Mouse (Mus musculus) liver, postnatal 0 days (tissue): ENCODE results near the gene Smim5. TPM values are rescaled to one million over a fixed set of nuclear protein-coding genes. Genes with fewer than 3 reads are reported as not detected.

Source experiments
- ATAC-seq: fragments of 200-750 bp; cut with Nextera tagmentation; 2 replicates; pipeline ENCODE4 v1.8.0; 2017; ENCODE audit warnings: mild to moderate bottlenecking, moderate library complexity
- DNase-seq: peaks from one replicate; pipeline ENCODE4 v3.0.0-alpha.2; 2016
- H3K27ac ChIP-seq: fragments of 300-500 bp; sonication (generic); 2 replicates; pipeline ENCODE4 v1.5.1; 2014; ENCODE audit warnings: antibody characterized with exemption, moderate library complexity, mild to moderate bottlenecking, low read depth
- H3K27me3 ChIP-seq: fragments of 300-500 bp; sonication (generic); 2 replicates; pipeline ENCODE4 v1.6.1; 2014; ENCODE audit warnings: low read length, control low read depth, mixed read lengths; ENCODE audit not compliant: insufficient read depth
- H3K36me3 ChIP-seq: fragments of 300-500 bp; sonication (generic); replicated peaks from 2 replicates; pipeline ENCODE4 v1.6.1; 2014; ENCODE audit warnings: mild to moderate bottlenecking, control low read depth, low read length, moderate library complexity, mixed read lengths; ENCODE audit not compliant: insufficient read depth
- H3K4me1 ChIP-seq: fragments of 300-500 bp; sonication (generic); 2 replicates; pipeline ENCODE4 v1.6.1; 2014; ENCODE audit warnings: antibody characterized with exemption, mild to moderate bottlenecking, control low read depth; ENCODE audit not compliant: insufficient read depth
- H3K4me2 ChIP-seq: fragments of 300-500 bp; sonication (generic); 2 replicates; pipeline ENCODE4 v1.6.1; 2014; ENCODE audit warnings: low read depth, mild to moderate bottlenecking, low read length, moderate library complexity, mixed read lengths
- H3K4me3 ChIP-seq: fragments of 300-500 bp; sonication (generic); 2 replicates; pipeline ENCODE4 v1.5.1; 2014; ENCODE audit warnings: low read depth, low read length
- H3K9ac ChIP-seq: fragments of 300-500 bp; sonication (generic); replicated peaks from 2 replicates; pipeline ENCODE4 v1.6.1; 2014; ENCODE audit warnings: mild to moderate bottlenecking, moderate library complexity
- H3K9me3 ChIP-seq: fragments of 300-500 bp; sonication (generic); 2 replicates; pipeline ENCODE4 v1.6.1; 2016; ENCODE audit warnings: mild to moderate bottlenecking, control low read depth, low read length, mixed read lengths
- CTCF ChIP-seq: sonication (generic); IDR thresholded peaks from 2 replicates; pipeline ENCODE4 v1.5.1; 2016; ENCODE audit warnings: antibody characterized with exemption, low read depth
- EP300 ChIP-seq: IDR thresholded peaks from 2 replicates; pipeline ENCODE4 v1.6.1; 2016; ENCODE audit warnings: antibody characterized with exemption, low read depth, mild to moderate bottlenecking
- WGBS: fragments of 180-500 bp; shearing (Covaris S2); extraction: QIAGEN DNeasy Blood & Tissue Kit; methylation state at CpG from one replicate; pipeline ENCODE4 v1.1.7; 2014; ENCODE audit not compliant: insufficient replicate concordance; 5-methylcytosine and 5-hydroxymethylcytosine counted together
- polyA plus RNA-seq: library from polyadenylated mRNA; unstranded; fragments of >200 nt; fragmentation: Nextera tagmentation; extraction: Ambion mirVana; gene quantifications from 2 replicates; pipeline ENCODE4 v1.2.1, GENCODE M21; 2015

Smim5 gene
- polyA plus RNA-seq, 1 experiment from 2014 or later = 21.5 TPM

GRCm38 (mm10) chr11:115900561-115901337, 983 bp downstream of the Smim5 start:
- peaks cover 20% of the 10 kb centered on the region for H3K36me3 ChIP-seq
- 50% methylated on average over 8 of the region's 8 CpGs for WGBS
- H3K4me2 ChIP-seq = peak overlapping the region; percentile 77
- no peaks in the 10 kb centered on the region for H3K9me3 ChIP-seq
- peak overlapping the region; percentile 80 for H3K9ac ChIP-seq
- TF ChIP-seq CTCF = no peak
- no peak for TF ChIP-seq EP300
- H3K4me3 ChIP-seq = peak overlapping the region; percentile 63
- H3K27ac ChIP-seq = peak overlapping the region; percentile 95
- DNase-seq (peak; percentile 30), ATAC-seq (no peak)
- no peaks in the 10 kb centered on the region for H3K27me3 ChIP-seq
- peaks cover 59% of the 10 kb centered on the region for H3K4me1 ChIP-seq

GRCm38 (mm10) chr11:115901338-115902161, 1.8 kb downstream of the Smim5 start:
- H3K4me3 ChIP-seq = peak overlapping the region; percentile 63
- H3K27me3 ChIP-seq = no peaks in the 10 kb centered on the region
- no peak for DNase-seq
- peak; percentile 54 for ATAC-seq
- H3K36me3 ChIP-seq = peaks cover 16% of the 10 kb centered on the region
- H3K9ac ChIP-seq = peak overlapping the region; percentile 80
- TF ChIP-seq CTCF (no peak), EP300 (peak; percentile 92)
- no peaks in the 10 kb centered on the region for H3K9me3 ChIP-seq
- H3K27ac ChIP-seq = peak overlapping the region; percentile 95
- WGBS = 45% methylated on average over 9 of the region's 9 CpGs
- peak overlapping the region; percentile 77 for H3K4me2 ChIP-seq
- peaks cover 59% of the 10 kb centered on the region for H3K4me1 ChIP-seq

- H3K4me1 ChIP-seq = peaks cover 59% of the 10 kb centered on the region
- ATAC-seq = no peak
- H3K36me3 ChIP-seq = peaks cover 17% of the 10 kb centered on the region
- H3K27ac ChIP-seq = peak overlapping the region; percentile 95
- TF ChIP-seq CTCF = no peak
- TF ChIP-seq EP300 = no peak
- WGBS = 42% methylated on average over 5 of the region's 5 CpGs
- DNase-seq = no peak
- peak overlapping the region; percentile 80 for H3K9ac ChIP-seq
- no peaks in the 10 kb centered on the region for H3K27me3 ChIP-seq
- no peaks in the 10 kb centered on the region for H3K9me3 ChIP-seq
- H3K4me2 ChIP-seq = peak overlapping the region; percentile 77
- H3K4me3 ChIP-seq = peak overlapping the region; percentile 63
Measured at GRCm38 (mm10) chr11:115902177-115902576, 2.4 kb downstream of the Smim5 start.

GRCm38 (mm10) chr11:115902831-115903230, 3.1 kb downstream of the Smim5 start:
- Histone ChIP-seq H3K27ac (peak overlapping the region; percentile 95), H3K36me3 (peaks cover 17% of the 10 kb centered on the region), H3K9me3 (no peaks in the 10 kb centered on the region), H3K4me1 (peaks cover 59% of the 10 kb centered on the region), H3K27me3 (no peaks in the 10 kb centered on the region), H3K9ac (peak overlapping the region; percentile 80), H3K4me2 (peak overlapping the region; percentile 77), H3K4me3 (peak overlapping the region; percentile 63)
- no peak for TF ChIP-seq EP300
- DNase-seq (peak; percentile 81), ATAC-seq (peak; percentile 18)
- 33% methylated on average over 1 of the region's 1 CpGs for WGBS

- DNase-seq (peak; percentile 77), ATAC-seq (peak; percentile 81)
- Histone ChIP-seq H3K27me3 (no peaks in the 10 kb centered on the region), H3K9ac (peak overlapping the region; percentile 80), H3K4me2 (peak overlapping the region; percentile 77), H3K4me1 (peaks cover 59% of the 10 kb centered on the region), H3K4me3 (peak overlapping the region; percentile 63; the same call in 1 of the 2 replicates), H3K36me3 (peaks cover 22% of the 10 kb centered on the region), H3K9me3 (no peaks in the 10 kb centered on the region), H3K27ac (peak overlapping the region; percentile 95)
- 39% methylated on average over 11 of the region's 11 CpGs for WGBS
- TF ChIP-seq CTCF (peak; percentile 9; the same call in 1 of the 2 replicates), EP300 (peak; percentile 81)
Measured at GRCm38 (mm10) chr11:115903384-115904230, 3.8 kb downstream of the Smim5 start.
